Mouse (Mus musculus): ENCODE data around the gene Cyp2d26.
A peak's percentile ranks its signal among the peaks of the same experiment; 100 is the strongest.

- TF ChIP-seq CTCF (IDR thresholded peaks at IDR 0.05) (peak; percentile 93), EP300 (IDR thresholded peaks at IDR 0.05) (no peak)
These were observed 10.9 kb upstream of the Cyp2d26 start for GRCm38 (mm10) chr15:82804708-82805639.

All from lung, postnatal 0 days (tissue).